Mouse (Mus musculus): ENCODE measurements around the gene Ctf1. TPM values are rescaled to one million over a fixed set of nuclear protein-coding genes. Genes with fewer than 3 reads are reported as not detected.
"Not testable (repeated sequence)": the region's sequence is repeated elsewhere in the genome, so short reads cannot be mapped to it uniquely, and the experiment has no call there.

Ctf1 gene
- polyA plus RNA-seq, 1 experiment from 2014 or later: 5.1 TPM

GRCm38 (mm10) chr7:127680541-127680940 is 32.0 kb upstream of the Ctf1 start:
- DNase-seq (ENCODE audit: low spot score): no peak

DNA sequence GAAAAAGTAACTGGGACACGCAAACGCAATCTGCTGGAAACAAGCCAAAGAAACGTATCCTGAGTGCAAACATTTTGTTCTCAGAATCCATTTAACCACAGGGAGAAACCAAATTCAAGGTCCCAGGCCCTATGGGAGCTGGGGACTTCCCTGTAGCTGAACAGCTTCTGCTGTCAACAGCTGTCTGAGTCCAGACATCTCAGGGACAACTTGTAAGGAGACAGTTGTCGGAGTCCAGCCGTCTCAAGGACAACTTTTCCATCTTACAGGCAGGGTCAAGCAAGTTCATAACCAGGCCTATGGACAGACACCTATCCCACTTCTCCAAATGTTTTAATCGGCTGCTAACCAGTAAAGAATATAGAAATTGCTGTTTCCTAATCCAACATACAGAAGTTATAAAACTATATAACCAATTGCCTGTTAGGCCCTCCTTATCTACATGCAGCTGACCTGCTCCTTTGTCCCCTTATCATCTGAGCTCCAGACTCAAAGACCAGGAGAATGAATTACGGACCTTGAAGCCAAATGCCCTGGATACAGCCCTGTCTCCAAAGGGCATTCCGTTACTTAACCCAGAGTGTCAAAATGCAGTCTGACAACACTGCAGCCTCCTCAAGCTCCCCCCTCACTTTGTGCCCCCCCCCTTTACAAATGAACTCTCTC is 30.5 kb upstream of the Ctf1 start:
- H3K9me3 ChIP-seq (replicated peaks): no peaks in the 10 kb centered on the region
- peaks cover 7% of the 10 kb centered on the region for H3K36me3 ChIP-seq
- no peak for DNase-seq (ENCODE audit: low spot score)
- H3K4me3 ChIP-seq: no peak overlapping the region
- WGBS: 92% methylated on average over 8 of the region's 8 CpGs
- H3K4me1 ChIP-seq: peaks cover 8% of the 10 kb centered on the region
- H3K27ac ChIP-seq (replicated peaks): no peak overlapping the region
- no peaks in the 10 kb centered on the region for H3K27me3 ChIP-seq (ENCODE audit: low read depth, poor library complexity, severe bottlenecking)

More at GRCm38 (mm10) chr7:127680541-127680940, 32.0 kb upstream of the Ctf1 start:
- peaks cover 11% of the 10 kb centered on the region for H3K36me3 ChIP-seq
- no peak overlapping the region for H3K27ac ChIP-seq (replicated peaks)
- H3K4me1 ChIP-seq: no peaks in the 10 kb centered on the region
- 93% methylated on average over 13 of the region's 13 CpGs for WGBS
- H3K27me3 ChIP-seq (ENCODE audit: low read depth, poor library complexity, severe bottlenecking): no peaks in the 10 kb centered on the region
- no peaks in the 10 kb centered on the region for H3K9me3 ChIP-seq (replicated peaks)
- H3K4me3 ChIP-seq: no peak overlapping the region

DNA sequence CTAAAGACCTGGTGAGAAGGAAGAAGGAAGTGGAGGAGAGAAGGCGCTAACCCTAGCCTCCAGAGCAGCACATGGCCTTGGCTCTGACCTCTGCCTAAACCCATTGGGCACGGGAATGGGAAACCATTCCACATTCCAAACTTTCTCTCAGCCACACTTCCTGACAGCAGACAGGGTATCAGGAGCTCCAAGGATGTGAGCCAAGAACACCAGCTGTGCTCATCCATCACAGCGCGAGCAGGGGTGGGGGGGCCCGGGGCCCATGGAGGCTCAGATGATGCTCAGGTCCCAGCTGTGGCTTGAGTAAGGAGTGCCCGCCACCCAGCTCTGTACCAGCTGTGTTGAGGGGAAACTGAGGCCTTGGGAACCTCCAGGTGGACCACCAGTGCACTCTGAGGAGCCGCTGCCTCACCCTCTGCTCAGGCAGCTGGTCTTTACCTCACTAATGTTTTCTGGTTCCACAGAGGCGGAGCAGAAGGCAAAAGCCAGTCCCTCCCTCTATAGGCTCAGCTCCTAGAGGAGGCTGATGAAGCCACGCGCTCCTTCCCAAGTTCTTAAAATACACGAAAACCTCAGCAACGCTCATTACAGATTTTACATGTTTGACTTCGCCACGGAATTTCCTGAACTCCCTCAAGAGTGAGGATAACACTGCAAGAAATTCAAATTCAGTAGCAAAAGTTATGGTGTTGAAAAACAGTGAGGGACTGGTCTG is 27.1 kb upstream of the Ctf1 start:
- peaks cover 12% of the 10 kb centered on the region for H3K4me1 ChIP-seq
- H3K27ac ChIP-seq (replicated peaks): no peak overlapping the region; the same call in 1 of the 2 replicates
- no peaks in the 10 kb centered on the region for H3K9me3 ChIP-seq (replicated peaks)
- no peak for DNase-seq (ENCODE audit: low spot score)
- WGBS: 83% methylated on average over 14 of the region's 14 CpGs
- H3K4me3 ChIP-seq: no peak overlapping the region
- 0 out of 2 replicates have a peak, but pooled peaks cover 4% of the 10 kb centered on the region for H3K36me3 ChIP-seq
- no peaks in the 10 kb centered on the region for H3K27me3 ChIP-seq (ENCODE audit: low read depth, poor library complexity, severe bottlenecking)

GRCm38 (mm10) chr7:127686740-127687449 is 25.6 kb upstream of the Ctf1 start:
- Histone ChIP-seq H3K27ac (replicated peaks) (no peak overlapping the region), H3K27me3 (ENCODE audit: low read depth, poor library complexity, severe bottlenecking) (no peaks in the 10 kb centered on the region), H3K4me3 (no peak overlapping the region), H3K9me3 (replicated peaks) (no peaks in the 10 kb centered on the region), H3K4me1 (peaks cover 21% of the 10 kb centered on the region), H3K36me3 (0 out of 2 replicates have a peak, but pooled peaks cover under 1% of the 10 kb centered on the region)
- 89% methylated on average over 11 of the region's 11 CpGs for WGBS
- no peak for DNase-seq (ENCODE audit: low spot score)

GRCm38 (mm10) chr7:127688935-127689334 is 23.6 kb upstream of the Ctf1 start:
- WGBS: 88% methylated on average over 7 of the region's 7 CpGs
- Histone ChIP-seq H3K4me1 (peaks cover 21% of the 10 kb centered on the region), H3K27me3 (ENCODE audit: low read depth, poor library complexity, severe bottlenecking) (no peaks in the 10 kb centered on the region), H3K4me3 (no peak overlapping the region), H3K36me3 (no peaks in the 10 kb centered on the region), H3K9me3 (replicated peaks) (no peaks in the 10 kb centered on the region), H3K27ac (replicated peaks) (no peak overlapping the region)
- no peak for DNase-seq (ENCODE audit: low spot score)

- peaks cover 3% of the 10 kb centered on the region for H3K36me3 ChIP-seq
- peaks cover 21% of the 10 kb centered on the region for H3K4me1 ChIP-seq
- no peak overlapping the region for H3K27ac ChIP-seq (replicated peaks)
- H3K4me3 ChIP-seq: no peak overlapping the region
- no peaks in the 10 kb centered on the region for H3K9me3 ChIP-seq (replicated peaks)
- no peak for DNase-seq (ENCODE audit: low spot score)
- H3K27me3 ChIP-seq (ENCODE audit: low read depth, poor library complexity, severe bottlenecking): no peaks in the 10 kb centered on the region
- 72% methylated on average over 9 of the region's 9 CpGs for WGBS
Observed at GRCm38 (mm10) chr7:127689626-127690280, 22.8 kb upstream of the Ctf1 start.

- peak overlapping the region; percentile 41 for H3K4me3 ChIP-seq
- peaks cover 19% of the 10 kb centered on the region for H3K4me1 ChIP-seq
- no peaks in the 10 kb centered on the region for H3K27me3 ChIP-seq (ENCODE audit: low read depth, poor library complexity, severe bottlenecking)
- peaks cover 9% of the 10 kb centered on the region for H3K36me3 ChIP-seq
- peak overlapping the region; percentile 77 for H3K27ac ChIP-seq (replicated peaks)
- WGBS: 3% methylated on average over 15 of the region's 15 CpGs
- peak; percentile 56 for DNase-seq (ENCODE audit: low spot score)
- no peaks in the 10 kb centered on the region for H3K9me3 ChIP-seq (replicated peaks)
Observed at GRCm38 (mm10) chr7:127691221-127691989, 21.1 kb upstream of the Ctf1 start.

DNA sequence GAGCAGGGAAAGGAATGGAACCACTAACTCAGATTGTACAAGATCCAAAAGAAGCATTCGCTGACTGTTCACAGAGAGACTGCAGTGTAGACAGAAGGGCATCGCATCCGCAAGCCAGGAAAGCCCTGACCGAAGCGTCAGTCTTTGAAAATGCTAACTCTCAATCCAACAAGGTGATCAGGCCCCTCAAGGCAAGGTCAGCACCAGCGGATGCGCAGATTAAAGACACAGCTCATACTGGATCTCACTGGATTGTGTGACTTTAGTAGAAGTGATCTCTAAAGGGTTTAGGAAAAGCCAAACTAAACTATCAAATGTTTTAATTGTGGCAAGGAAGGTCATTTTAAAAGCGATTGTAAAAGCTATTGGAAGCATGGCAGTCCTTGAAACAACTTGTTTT is 19.2 kb upstream of the Ctf1 start:
- 94% methylated on average over 8 of the region's 8 CpGs for WGBS
- H3K27me3 ChIP-seq (ENCODE audit: low read depth, poor library complexity, severe bottlenecking): no peaks in the 10 kb centered on the region

DNA sequence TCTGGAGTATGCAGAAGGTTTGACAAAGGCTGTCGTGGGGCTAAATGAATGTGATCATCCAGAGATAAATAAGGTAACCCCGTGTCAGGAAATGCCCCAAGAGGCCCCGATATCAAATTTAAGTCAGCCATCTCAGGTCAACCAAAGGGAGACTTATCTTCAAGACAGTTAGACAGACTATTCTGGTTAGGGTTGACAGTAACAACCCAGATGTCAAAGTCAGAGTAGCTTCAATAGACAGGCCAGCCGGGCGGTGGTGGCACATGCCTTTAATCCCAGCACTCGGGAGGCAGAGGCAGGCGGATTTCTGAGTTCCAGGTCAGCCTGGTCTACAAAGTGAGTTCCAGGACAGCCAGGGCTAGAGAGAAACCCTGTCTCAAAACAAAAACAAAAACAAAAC is 18.8 kb upstream of the Ctf1 start:
- H3K4me3 ChIP-seq; H3K27me3 ChIP-seq (ENCODE audit: low read depth, poor library complexity, severe bottlenecking); H3K9me3 ChIP-seq (replicated peaks); H3K27ac ChIP-seq (replicated peaks); H3K4me1 ChIP-seq; H3K36me3 ChIP-seq; DNase-seq (ENCODE audit: low spot score): not testable (repeated sequence)
- WGBS: 93% methylated on average over 7 of the region's 7 CpGs

More for the DNA sequence above, 19.2 kb upstream of the Ctf1 start:
- H3K27ac ChIP-seq (replicated peaks): no peak overlapping the region
- H3K9me3 ChIP-seq (replicated peaks): no peaks in the 10 kb centered on the region
- no peak for DNase-seq (ENCODE audit: low spot score)
- peaks cover 9% of the 10 kb centered on the region for H3K36me3 ChIP-seq
- H3K4me1 ChIP-seq: peaks cover 10% of the 10 kb centered on the region
- no peak overlapping the region for H3K4me3 ChIP-seq

GRCm38 (mm10) chr7:127698986-127699385 is 13.6 kb upstream of the Ctf1 start:
- WGBS: 87% methylated on average over 6 of the region's 6 CpGs
- H3K27me3 ChIP-seq (ENCODE audit: low read depth, poor library complexity, severe bottlenecking): no peaks in the 10 kb centered on the region
- H3K9me3 ChIP-seq (replicated peaks): no peaks in the 10 kb centered on the region
- H3K36me3 ChIP-seq: peaks cover 40% of the 10 kb centered on the region
- no peak for DNase-seq (ENCODE audit: low spot score)
- H3K4me3 ChIP-seq: no peak overlapping the region
- H3K27ac ChIP-seq (replicated peaks): no peak overlapping the region
- no peaks in the 10 kb centered on the region for H3K4me1 ChIP-seq

GRCm38 (mm10) chr7:127700712-127701331 is 11.7 kb upstream of the Ctf1 start:
- Histone ChIP-seq H3K36me3 (peaks cover 49% of the 10 kb centered on the region), H3K27ac (replicated peaks) (no peak overlapping the region), H3K27me3 (ENCODE audit: low read depth, poor library complexity, severe bottlenecking) (no peaks in the 10 kb centered on the region), H3K4me3 (no peak overlapping the region), H3K4me1 (peaks cover 13% of the 10 kb centered on the region), H3K9me3 (replicated peaks) (no peaks in the 10 kb centered on the region)
- no peak for DNase-seq (ENCODE audit: low spot score)
- 83% methylated on average over 3 of the region's 3 CpGs for WGBS
